Mouse (Mus musculus) myocyte (in vitro differentiated cells): ENCODE measurements around the gene Prkd1.

ENCODE experiments used
- E2F4 ChIP-seq: IDR thresholded peaks from one replicate; pipeline ENCODE4 v1.6.1; 2011; ENCODE audit warnings: mild to moderate bottlenecking, control low read depth, moderate library complexity; ENCODE audit not compliant: insufficient read depth
- MAX ChIP-seq: IDR thresholded peaks from one replicate; pipeline ENCODE4 v1.6.1; 2011; ENCODE audit warnings: low read depth, mild to moderate bottlenecking, control low read depth
- MYOG ChIP-seq, 3 experiments: IDR thresholded peaks; one replicate each; pipeline ENCODE4 v1.6.1; 2011; ENCODE audit warnings: control low read depth in 2 of 3, low read depth in 2 of 3, mild to moderate bottlenecking in 2 of 3; ENCODE audit not compliant: insufficient read length in 2 of 3, control insufficient read depth in 1 of 3, insufficient read depth in 1 of 3
- POLR2A ChIP-seq: IDR thresholded peaks from one replicate; pipeline ENCODE4 v1.6.1; 2011; ENCODE audit warnings: low read depth, mild to moderate bottlenecking, control low read depth, moderate library complexity; ENCODE audit not compliant: insufficient read length
- POLR2AphosphoS2 ChIP-seq: IDR thresholded peaks from one replicate; pipeline ENCODE4 v1.6.1; 2011; ENCODE audit warnings: low read depth, control low read depth; ENCODE audit not compliant: insufficient read length
- SRF ChIP-seq: IDR thresholded peaks from one replicate; pipeline ENCODE4 v1.6.1; 2011; ENCODE audit warnings: low read depth; ENCODE audit not compliant: control insufficient read depth, insufficient read length
- USF1 ChIP-seq: IDR thresholded peaks from one replicate; pipeline ENCODE4 v1.6.1; 2011; ENCODE audit warnings: low read depth, mild to moderate bottlenecking, control low read depth, moderate library complexity

DNA sequence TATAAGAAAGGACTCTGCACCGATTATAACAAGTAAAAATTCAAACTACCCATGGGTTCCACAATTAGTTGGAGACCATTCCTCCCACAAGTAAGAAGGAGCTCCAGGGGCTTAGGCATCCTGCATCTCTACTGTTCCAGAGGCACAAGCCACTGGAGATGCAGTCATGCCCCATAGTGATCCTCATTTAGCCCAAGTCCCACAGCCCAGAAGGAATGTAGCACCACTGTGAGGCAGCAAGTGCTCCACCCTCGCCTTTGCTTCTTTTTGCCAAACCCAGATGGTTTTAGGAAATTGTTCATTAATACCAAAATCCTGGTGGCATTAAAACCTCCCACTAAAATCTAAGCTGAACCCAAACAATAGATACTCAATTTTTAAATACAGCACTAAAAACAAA, 111.1 kb downstream of the Prkd1 start:
- TF ChIP-seq E2F4, result no peak
- TF ChIP-seq POLR2A, result no peak
- TF ChIP-seq MAX, result no peak
- no peak for TF ChIP-seq SRF
- no peak for TF ChIP-seq MYOG (IDR thresholded peaks at IDR 0.05; ENCODE audit: control insufficient read depth in 1 of 3, insufficient read depth in 1 of 3, insufficient read length in 2 of 3, low read depth in 2 of 3)
- TF ChIP-seq USF1, result no peak
- TF ChIP-seq POLR2AphosphoS2, result no peak
